Mouse (Mus musculus) heart, embryonic 16.5 days (tissue): Measurements from ENCODE around the gene Fam83d. TPM values are rescaled to one million over a fixed set of nuclear protein-coding genes. Genes with fewer than 3 reads are reported as not detected.
"Not testable (repeated sequence)": the region's sequence is repeated elsewhere in the genome, so short reads cannot be mapped to it uniquely, and the experiment has no call there.

Experiments
- ATAC-seq: fragments of 200-750 bp; cut with Nextera tagmentation; replicated peaks from 2 replicates; pipeline ENCODE4 v1.8.0; 2017; ENCODE audit warnings: moderate number of reproducible peaks; ENCODE audit not compliant: insufficient read depth, low FRiP score; ENCODE audit errors: extremely low read depth
- H3K27ac ChIP-seq: fragments of 300-500 bp; sonication (generic); 2 replicates; pipeline ENCODE4 v1.5.1; 2014; ENCODE audit warnings: mild to moderate bottlenecking, low read length, control low read depth, moderate library complexity
- H3K27me3 ChIP-seq: fragments of 300-500 bp; sonication (generic); 2 replicates; pipeline ENCODE4 v1.6.1; 2014; ENCODE audit warnings: low read length, mixed read lengths; ENCODE audit not compliant: control insufficient read depth, insufficient read depth
- H3K36me3 ChIP-seq: fragments of 300-500 bp; sonication (generic); 2 replicates; pipeline ENCODE4 v1.6.1; 2014; ENCODE audit not compliant: control insufficient read depth, insufficient read depth
- H3K4me1 ChIP-seq: fragments of 300-500 bp; sonication (generic); 2 replicates; pipeline ENCODE4 v1.6.1; 2014; ENCODE audit warnings: low read length, mixed read lengths; ENCODE audit not compliant: control insufficient read depth, insufficient read depth
- H3K4me2 ChIP-seq: fragments of 300-500 bp; sonication (generic); 2 replicates; pipeline ENCODE4 v1.6.1; 2014; ENCODE audit warnings: low read depth, mild to moderate bottlenecking, control low read depth, low read length
- H3K4me3 ChIP-seq: fragments of 300-500 bp; sonication (generic); 2 replicates; pipeline ENCODE4 v1.5.1; 2014; ENCODE audit warnings: mild to moderate bottlenecking, control low read depth, low read length
- H3K9ac ChIP-seq: fragments of 300-500 bp; sonication (generic); 2 replicates; pipeline ENCODE4 v1.6.1; 2014; ENCODE audit warnings: low read length, control low read depth
- H3K9me3 ChIP-seq: fragments of 300-500 bp; sonication (generic); replicated peaks from 2 replicates; pipeline ENCODE4 v1.6.1; 2016; ENCODE audit warnings: low read length; ENCODE audit not compliant: control insufficient read depth
- WGBS: fragments of 180-500 bp; shearing (Covaris S2); extraction: QIAGEN DNeasy Blood & Tissue Kit; methylation state at CpG from one replicate; pipeline ENCODE4 v1.1.7; 2014; 5-methylcytosine and 5-hydroxymethylcytosine counted together
- polyA plus RNA-seq: library from polyadenylated mRNA; unstranded; fragments of >200 nt; fragmentation: Nextera tagmentation; extraction: Ambion mirVana; gene quantifications from 2 replicates; pipeline ENCODE4 v1.2.1, GENCODE M21; 2015

Gene Fam83d
- polyA plus RNA-seq, 1 experiment from 2014 or later: 58.2 TPM

- H3K4me1 ChIP-seq: peaks cover 10% of the 10 kb centered on the region
- H3K36me3 ChIP-seq: no peaks in the 10 kb centered on the region
- H3K27me3 ChIP-seq: no peaks in the 10 kb centered on the region
- ATAC-seq: no peak
- no peaks in the 10 kb centered on the region for H3K9me3 ChIP-seq
- H3K4me3 ChIP-seq: no peak overlapping the region
- no peak overlapping the region for H3K4me2 ChIP-seq
- H3K9ac ChIP-seq: no peak overlapping the region
- 40% methylated on average over 7 of the region's 7 CpGs for WGBS
- no peak overlapping the region for H3K27ac ChIP-seq
Observed at GRCm38 (mm10) chr2:158728061-158728815, 39.7 kb upstream of the Fam83d start.

DNA sequence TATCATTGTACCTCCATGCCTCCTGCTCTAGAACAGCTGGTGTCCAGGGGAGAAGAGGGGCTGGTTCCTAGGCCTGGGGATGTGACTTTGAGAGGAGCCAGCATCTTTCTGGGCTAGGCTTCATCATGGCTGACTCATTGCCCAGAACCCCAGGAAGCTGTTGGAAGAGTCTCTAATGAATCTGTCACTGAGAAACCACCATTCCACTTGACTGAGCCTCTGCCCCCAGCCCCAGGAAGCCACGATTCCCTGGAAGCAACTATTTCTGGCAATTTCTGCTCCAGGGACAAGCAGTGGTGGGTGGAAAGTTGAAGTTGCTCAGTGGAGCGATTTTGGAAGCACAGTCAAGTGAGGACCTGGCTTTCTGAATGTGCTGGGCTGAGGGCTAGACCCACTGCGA lies 37.0 kb upstream of the Fam83d start:
- Histone ChIP-seq H3K4me2 (no peak overlapping the region), H3K36me3 (no peaks in the 10 kb centered on the region), H3K9me3 (no peaks in the 10 kb centered on the region), H3K9ac (no peak overlapping the region), H3K27ac (no peak overlapping the region), H3K4me3 (no peak overlapping the region), H3K4me1 (peaks cover 6% of the 10 kb centered on the region; the same call in 1 of the 2 replicates), H3K27me3 (no peaks in the 10 kb centered on the region)
- WGBS: 74% methylated on average over 3 of the region's 3 CpGs
- no peak for ATAC-seq

DNA sequence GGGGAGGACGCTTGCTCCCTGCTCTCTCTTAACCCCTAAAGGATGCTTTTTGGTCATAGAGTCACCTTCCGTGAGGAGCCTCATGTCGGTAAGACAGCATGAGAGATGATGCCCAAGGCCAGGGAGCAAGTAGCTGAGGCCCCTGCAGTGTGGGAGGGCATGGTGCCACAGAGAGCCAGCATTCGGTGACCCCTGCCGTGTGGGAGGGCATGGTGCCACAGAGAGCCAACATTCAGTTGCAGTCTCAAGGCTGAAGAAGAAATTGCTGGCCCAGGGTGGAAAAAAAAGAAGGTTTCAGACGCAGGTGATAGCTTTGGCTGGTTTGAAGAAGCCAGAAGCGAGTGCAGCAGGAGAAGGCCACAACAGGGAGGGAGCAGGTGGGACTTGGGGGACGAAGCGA lies 35.4 kb upstream of the Fam83d start:
- Histone ChIP-seq H3K4me3 (no peak overlapping the region), H3K9ac (no peak overlapping the region), H3K27me3 (no peaks in the 10 kb centered on the region), H3K27ac (no peak overlapping the region), H3K4me2 (no peak overlapping the region), H3K4me1 (peaks cover 6% of the 10 kb centered on the region; the same call in 1 of the 2 replicates), H3K9me3 (no peaks in the 10 kb centered on the region), H3K36me3 (no peaks in the 10 kb centered on the region)
- 85% methylated on average over 9 of the region's 9 CpGs for WGBS
- no peak for ATAC-seq

- Histone ChIP-seq H3K4me2 (no peak overlapping the region), H3K27ac (no peak overlapping the region), H3K9ac (no peak overlapping the region), H3K4me3 (no peak overlapping the region), H3K4me1 (peaks cover 6% of the 10 kb centered on the region; the same call in 1 of the 2 replicates), H3K36me3 (no peaks in the 10 kb centered on the region), H3K27me3 (no peaks in the 10 kb centered on the region), H3K9me3 (no peaks in the 10 kb centered on the region)
- ATAC-seq: no peak
- 58% methylated on average over 4 of the region's 4 CpGs for WGBS
Observed at GRCm38 (mm10) chr2:158733136-158733535, 34.8 kb upstream of the Fam83d start.

GRCm38 (mm10) chr2:158733914-158734313 lies 34.0 kb upstream of the Fam83d start:
- ATAC-seq: peak; percentile 31; the same call in 1 of the 2 replicates
- no peak overlapping the region for H3K4me2 ChIP-seq
- 57% methylated on average over 6 of the region's 6 CpGs for WGBS
- H3K9me3 ChIP-seq: no peaks in the 10 kb centered on the region
- no peak overlapping the region for H3K9ac ChIP-seq
- H3K27me3 ChIP-seq: no peaks in the 10 kb centered on the region; the same call in 1 of the 2 replicates
- peak overlapping the region; percentile 45 for H3K27ac ChIP-seq
- no peaks in the 10 kb centered on the region for H3K36me3 ChIP-seq
- peaks cover 6% of the 10 kb centered on the region; the same call in 1 of the 2 replicates for H3K4me1 ChIP-seq
- no peak overlapping the region for H3K4me3 ChIP-seq

- H3K4me2 ChIP-seq: no peak overlapping the region
- H3K9me3 ChIP-seq: no peaks in the 10 kb centered on the region
- 0 out of 2 replicates have a peak, but pooled peaks have one; percentile 43 for ATAC-seq
- H3K27me3 ChIP-seq: no peaks in the 10 kb centered on the region; the same call in 1 of the 2 replicates
- peak overlapping the region; percentile 49 for H3K27ac ChIP-seq
- no peak overlapping the region for H3K4me3 ChIP-seq
- H3K4me1 ChIP-seq: peaks cover 6% of the 10 kb centered on the region; the same call in 1 of the 2 replicates
- 50% methylated on average over 7 of the region's 7 CpGs for WGBS
- no peak overlapping the region for H3K9ac ChIP-seq
- H3K36me3 ChIP-seq: no peaks in the 10 kb centered on the region
Observed at GRCm38 (mm10) chr2:158734500-158735152, 33.3 kb upstream of the Fam83d start.

DNA sequence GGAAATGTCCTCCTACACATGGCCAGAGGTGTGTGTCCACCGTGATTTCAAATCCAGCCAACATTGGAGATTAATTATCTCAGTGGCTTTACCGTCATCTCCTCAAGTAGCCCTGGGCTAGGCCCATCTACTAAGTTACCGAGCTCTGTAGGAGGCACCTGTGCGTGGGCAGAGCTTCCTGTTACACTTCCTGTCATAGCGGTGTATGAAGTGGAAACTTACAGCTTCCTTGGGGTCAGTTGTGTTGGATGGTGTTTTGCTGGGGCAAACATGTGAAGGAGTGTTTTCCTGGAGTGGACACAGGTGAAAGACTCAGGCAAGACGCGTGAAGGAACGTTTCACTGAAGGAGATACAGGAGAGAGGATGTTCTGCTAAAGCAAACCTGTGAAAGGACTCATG lies 32.6 kb upstream of the Fam83d start:
- no peaks in the 10 kb centered on the region for H3K9me3 ChIP-seq
- no peaks in the 10 kb centered on the region for H3K36me3 ChIP-seq
- no peak overlapping the region for H3K9ac ChIP-seq
- H3K27ac ChIP-seq: peak overlapping the region; percentile 49; the same call in 1 of the 2 replicates
- no peaks in the 10 kb centered on the region; the same call in 1 of the 2 replicates for H3K27me3 ChIP-seq
- ATAC-seq: 0 out of 2 replicates have a peak, but pooled peaks have one; percentile 25
- no peak overlapping the region for H3K4me2 ChIP-seq
- no peak overlapping the region for H3K4me3 ChIP-seq
- H3K4me1 ChIP-seq: peaks cover 6% of the 10 kb centered on the region; the same call in 1 of the 2 replicates
- WGBS: 64% methylated on average over 8 of the region's 8 CpGs

DNA sequence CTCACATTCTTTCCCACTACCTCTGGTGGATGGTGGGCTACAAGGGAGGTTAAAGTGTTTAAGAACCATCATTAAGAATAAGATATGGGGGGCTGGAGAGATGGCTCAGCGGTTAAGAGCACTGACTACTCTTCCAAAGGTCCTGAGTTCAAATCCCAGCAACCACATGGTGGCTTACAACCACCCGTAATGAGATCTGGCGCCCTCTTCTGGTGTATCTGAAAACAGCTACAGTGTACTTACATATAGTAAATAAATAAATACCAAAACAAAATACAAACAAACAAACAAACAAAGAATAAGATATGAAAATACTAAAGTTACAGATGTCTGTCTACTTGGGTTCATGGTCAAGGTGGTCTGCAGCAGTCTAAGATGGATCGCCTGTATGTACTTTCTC lies 31.6 kb upstream of the Fam83d start:
- WGBS: 75% methylated on average over 4 of the region's 4 CpGs
- H3K4me3 ChIP-seq: not testable (repeated sequence)

GRCm38 (mm10) chr2:158738591-158738990 lies 29.3 kb upstream of the Fam83d start:
- no peak overlapping the region for H3K9ac ChIP-seq
- no peak overlapping the region for H3K4me3 ChIP-seq
- H3K27me3 ChIP-seq: no peaks in the 10 kb centered on the region; the same call in 1 of the 2 replicates
- ATAC-seq: no peak
- peaks cover 3% of the 10 kb centered on the region; the same call in 1 of the 2 replicates for H3K9me3 ChIP-seq
- peaks cover 4% of the 10 kb centered on the region for H3K36me3 ChIP-seq
- 87% methylated on average over 11 of the region's 11 CpGs for WGBS
- no peak overlapping the region for H3K4me2 ChIP-seq
- no peak overlapping the region for H3K27ac ChIP-seq
- H3K4me1 ChIP-seq: peaks cover 6% of the 10 kb centered on the region; the same call in 1 of the 2 replicates

More for the DNA sequence above, 31.6 kb upstream of the Fam83d start:
- H3K27ac ChIP-seq, H3K36me3 ChIP-seq, H3K27me3 ChIP-seq, H3K4me1 ChIP-seq, H3K9ac ChIP-seq, H3K4me2 ChIP-seq, H3K9me3 ChIP-seq, ATAC-seq: not testable (repeated sequence)
